Mouse (Mus musculus): ENCODE data around the gene Tmem74b. TPM values are rescaled to one million over a fixed set of nuclear protein-coding genes. Genes with fewer than 3 reads are reported as not detected.

Tmem74b gene
- polyA plus RNA-seq, 1 experiment: not detected

GRCm38 (mm10) chr2:151735422-151735821 lies 33.6 kb downstream of the Tmem74b start:
- no peak overlapping the region for H3K27ac ChIP-seq (ENCODE audit: control insufficient read depth, insufficient read depth, low read depth, low read length, poor library complexity)
- no peaks in the 10 kb centered on the region; the same call in 1 of the 2 replicates for H3K4me1 ChIP-seq (ENCODE audit: control insufficient read depth, insufficient read depth, low read length)
- WGBS: 77% methylated on average over 6 of the region's 6 CpGs
- no peak overlapping the region for H3K4me3 ChIP-seq (replicated peaks; ENCODE audit: control insufficient read depth, low read depth, low read length)
- TF ChIP-seq CTCF (IDR thresholded peaks at IDR 0.05; ENCODE audit: control insufficient read depth, insufficient read depth, low read length): no peak
- TF ChIP-seq POLR2A (IDR thresholded peaks at IDR 0.05; ENCODE audit: borderline replicate concordance, control insufficient read depth, low read depth, low read length): no peak

DNA sequence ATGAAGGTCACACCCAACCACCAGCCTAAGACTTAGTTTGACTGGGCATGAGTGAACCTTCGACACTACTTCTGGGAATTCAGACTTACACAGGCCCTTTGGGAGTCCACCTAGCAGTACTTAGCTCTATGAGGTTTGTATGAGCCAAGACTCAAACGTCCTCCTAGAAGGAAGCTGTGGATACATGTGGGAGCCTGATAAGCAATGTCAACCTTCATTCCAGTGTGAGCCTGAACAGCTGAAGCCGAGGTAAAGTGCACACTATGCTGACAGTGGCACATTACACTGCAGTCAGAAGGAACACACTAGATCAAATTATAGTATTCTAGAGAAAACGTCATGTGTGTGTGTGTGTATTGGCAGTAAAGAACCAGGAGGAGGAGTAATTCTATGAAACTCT lies 36.7 kb downstream of the Tmem74b start:
- TF ChIP-seq CTCF (IDR thresholded peaks at IDR 0.05; ENCODE audit: control insufficient read depth, insufficient read depth, low read length): no peak
- TF ChIP-seq POLR2A (IDR thresholded peaks at IDR 0.05; ENCODE audit: borderline replicate concordance, control insufficient read depth, low read depth, low read length): no peak
- WGBS: 63% methylated on average over 4 of the region's 4 CpGs
- Histone ChIP-seq H3K27ac (ENCODE audit: control insufficient read depth, insufficient read depth, low read depth, low read length, poor library complexity) (no peak overlapping the region), H3K4me1 (ENCODE audit: control insufficient read depth, insufficient read depth, low read length) (no peaks in the 10 kb centered on the region; the same call in 1 of the 2 replicates), H3K4me3 (replicated peaks; ENCODE audit: control insufficient read depth, low read depth, low read length) (no peak overlapping the region)

- Histone ChIP-seq H3K4me1 (ENCODE audit: control insufficient read depth, insufficient read depth, low read length) (no peaks in the 10 kb centered on the region; the same call in 1 of the 2 replicates), H3K4me3 (replicated peaks; ENCODE audit: control insufficient read depth, low read depth, low read length) (peak overlapping the region; percentile 65), H3K27ac (ENCODE audit: control insufficient read depth, insufficient read depth, low read depth, low read length, poor library complexity) (peak overlapping the region; percentile 67)
- WGBS: 64% methylated on average over 3 of the region's 3 CpGs
- TF ChIP-seq CTCF (IDR thresholded peaks at IDR 0.05; ENCODE audit: control insufficient read depth, insufficient read depth, low read length): no peak
Observed at GRCm38 (mm10) chr2:151739081-151739480, 37.3 kb downstream of the Tmem74b start.

GRCm38 (mm10) chr2:151739505-151739904 lies 37.7 kb downstream of the Tmem74b start:
- Histone ChIP-seq H3K4me1 (ENCODE audit: control insufficient read depth, insufficient read depth, low read length) (no peaks in the 10 kb centered on the region; the same call in 1 of the 2 replicates), H3K4me3 (replicated peaks; ENCODE audit: control insufficient read depth, low read depth, low read length) (peak overlapping the region; percentile 65), H3K27ac (ENCODE audit: control insufficient read depth, insufficient read depth, low read depth, low read length, poor library complexity) (peak overlapping the region; percentile 67)
- 65% methylated on average over 7 of the region's 7 CpGs for WGBS
- TF ChIP-seq CTCF (IDR thresholded peaks at IDR 0.05; ENCODE audit: control insufficient read depth, insufficient read depth, low read length): no peak
- no peak for TF ChIP-seq POLR2A (IDR thresholded peaks at IDR 0.05; ENCODE audit: borderline replicate concordance, control insufficient read depth, low read depth, low read length)

DNA sequence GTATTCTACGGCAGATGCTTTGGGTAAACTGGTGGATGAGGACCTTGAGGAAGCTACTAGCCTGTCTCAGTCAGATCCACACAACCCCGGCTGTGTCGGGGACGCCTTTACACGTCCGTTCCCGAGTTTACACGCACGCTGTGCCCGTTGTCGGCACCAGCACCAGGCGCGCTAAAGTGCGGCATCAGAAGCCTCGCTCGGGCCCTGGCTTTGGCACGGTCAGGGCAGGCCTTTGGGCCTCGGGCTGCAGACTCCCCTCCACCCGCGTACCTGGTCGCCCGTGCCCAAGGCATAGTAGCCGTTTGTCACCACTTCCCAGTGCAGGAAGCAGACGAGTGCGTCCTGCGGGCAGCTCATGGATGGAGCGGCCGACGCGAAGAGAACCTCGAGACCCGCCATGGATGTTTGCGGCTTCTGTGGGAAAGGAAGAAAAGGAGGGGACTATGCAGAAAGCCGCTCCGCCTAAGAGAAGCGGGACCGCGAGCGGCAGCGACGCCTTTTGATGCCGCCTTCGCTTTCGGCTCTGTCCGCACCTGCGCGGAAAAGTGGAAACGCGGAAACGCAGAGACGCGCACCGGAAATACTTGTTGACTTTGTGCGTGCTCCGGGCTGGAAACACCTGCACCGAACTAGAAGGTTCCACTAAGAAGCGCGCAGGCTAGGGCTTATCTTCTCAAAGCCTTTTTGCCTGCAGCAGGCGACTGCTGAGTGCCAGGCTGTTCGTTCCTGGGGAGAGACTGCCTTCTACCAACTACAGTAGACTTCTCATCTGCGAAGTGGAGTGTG lies 39.1 kb downstream of the Tmem74b start:
- TF ChIP-seq CTCF (IDR thresholded peaks at IDR 0.05; ENCODE audit: control insufficient read depth, insufficient read depth, low read length): no peak
- TF ChIP-seq POLR2A (IDR thresholded peaks at IDR 0.05; ENCODE audit: borderline replicate concordance, control insufficient read depth, low read depth, low read length): peak; percentile 80; the same call in 1 of the 2 replicates
- H3K4me1 ChIP-seq (ENCODE audit: control insufficient read depth, insufficient read depth, low read length): no peaks in the 10 kb centered on the region; the same call in 1 of the 2 replicates
- peak overlapping the region; percentile 88 for H3K4me3 ChIP-seq (replicated peaks; ENCODE audit: control insufficient read depth, low read depth, low read length)
- WGBS: under 1% methylated on average over 61 of the region's 61 CpGs
- H3K27ac ChIP-seq (ENCODE audit: control insufficient read depth, insufficient read depth, low read depth, low read length, poor library complexity): peak overlapping the region; percentile 74

GRCm38 (mm10) chr2:151742084-151742483 lies 40.3 kb downstream of the Tmem74b start:
- no peaks in the 10 kb centered on the region; the same call in 1 of the 2 replicates for H3K4me1 ChIP-seq (ENCODE audit: control insufficient read depth, insufficient read depth, low read length)
- TF ChIP-seq CTCF (IDR thresholded peaks at IDR 0.05; ENCODE audit: control insufficient read depth, insufficient read depth, low read length) (no peak), POLR2A (IDR thresholded peaks at IDR 0.05; ENCODE audit: borderline replicate concordance, control insufficient read depth, low read depth, low read length) (no peak)
- H3K4me3 ChIP-seq (replicated peaks; ENCODE audit: control insufficient read depth, low read depth, low read length): no peak overlapping the region
- peak overlapping the region; percentile 18; the same call in 1 of the 2 replicates for H3K27ac ChIP-seq (ENCODE audit: control insufficient read depth, insufficient read depth, low read depth, low read length, poor library complexity)
- WGBS: 71% methylated on average over 1 of the region's 1 CpGs

DNA sequence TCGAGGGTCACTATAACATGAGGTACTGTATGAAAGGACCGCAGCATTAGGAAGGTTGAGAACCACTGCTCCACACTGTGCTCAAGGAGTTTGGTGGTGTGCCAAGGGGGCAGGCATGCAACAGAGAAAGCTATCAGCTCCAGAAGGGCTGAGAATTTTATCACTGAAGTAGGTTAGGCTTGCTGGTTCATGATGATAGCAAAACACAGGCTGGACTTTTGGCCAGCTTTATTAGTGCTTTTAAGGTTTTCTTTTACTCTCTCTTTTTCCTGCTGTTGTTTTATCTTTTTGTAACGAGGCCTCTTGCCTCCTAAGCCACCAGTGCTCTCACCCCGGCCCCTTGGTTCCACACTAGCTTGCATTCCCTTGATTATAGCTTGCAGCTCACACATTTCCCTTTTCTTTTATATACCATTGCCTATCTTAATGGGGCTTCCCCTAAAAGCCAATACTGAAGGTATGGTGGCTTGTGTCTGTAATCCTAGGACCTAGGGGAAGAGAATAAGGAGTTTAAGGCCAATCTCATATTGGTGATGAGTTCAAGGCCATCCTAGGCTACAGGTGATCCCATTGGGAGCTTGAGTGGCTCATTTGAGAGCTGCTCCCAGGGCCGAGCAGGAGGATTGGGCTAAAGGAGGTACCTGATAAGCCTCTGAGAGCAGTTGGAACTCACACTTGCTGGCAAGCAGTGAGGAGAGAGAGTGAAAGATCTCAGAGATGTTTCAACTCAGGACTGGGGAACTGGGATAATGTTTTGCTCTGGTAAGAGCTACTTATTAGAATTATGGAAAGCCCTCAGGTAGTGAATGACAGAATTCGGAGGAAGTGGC lies 41.3 kb downstream of the Tmem74b start:
- TF ChIP-seq POLR2A (IDR thresholded peaks at IDR 0.05; ENCODE audit: borderline replicate concordance, control insufficient read depth, low read depth, low read length) (no peak), CTCF (IDR thresholded peaks at IDR 0.05; ENCODE audit: control insufficient read depth, insufficient read depth, low read length) (no peak)
- no peak overlapping the region for H3K4me3 ChIP-seq (replicated peaks; ENCODE audit: control insufficient read depth, low read depth, low read length)
- 48% methylated on average over 6 of the region's 6 CpGs for WGBS
- H3K27ac ChIP-seq (ENCODE audit: control insufficient read depth, insufficient read depth, low read depth, low read length, poor library complexity): peak overlapping the region; percentile 88
- H3K4me1 ChIP-seq (ENCODE audit: control insufficient read depth, insufficient read depth, low read length): no peaks in the 10 kb centered on the region; the same call in 1 of the 2 replicates

DNA sequence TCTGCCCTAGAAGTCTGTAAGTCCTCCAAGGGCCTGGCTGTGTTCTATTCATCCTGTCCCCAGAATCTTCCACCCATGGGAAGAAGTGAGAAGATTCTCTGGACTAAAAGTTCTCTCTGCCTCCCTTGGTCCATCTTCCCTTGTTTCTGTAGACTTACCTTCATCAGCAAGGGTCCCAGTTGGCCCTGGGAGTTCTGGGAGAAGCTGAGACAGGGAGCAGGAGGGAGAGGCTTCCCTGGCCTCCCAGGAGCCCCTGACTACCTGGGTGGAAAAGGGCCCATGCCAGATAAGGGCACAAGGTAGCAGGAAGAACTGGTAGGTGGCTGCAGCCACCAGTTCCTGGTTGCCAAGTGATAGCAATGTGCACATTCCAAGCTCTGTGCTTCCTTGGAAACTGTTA lies 42.0 kb downstream of the Tmem74b start, which contains the start of gene Psmf1:
Gene Psmf1, minus strand, starts transcription at position 342 of the 400 bp plus-strand sequence.
- no peaks in the 10 kb centered on the region; the same call in 1 of the 2 replicates for H3K4me1 ChIP-seq (ENCODE audit: control insufficient read depth, insufficient read depth, low read length)
- H3K27ac ChIP-seq (ENCODE audit: control insufficient read depth, insufficient read depth, low read depth, low read length, poor library complexity): peak within 1 kb of the TSS; percentile 88
- H3K4me3 ChIP-seq (replicated peaks; ENCODE audit: control insufficient read depth, low read depth, low read length): no peak within 1 kb of the TSS
- TF ChIP-seq CTCF (IDR thresholded peaks at IDR 0.05; ENCODE audit: control insufficient read depth, insufficient read depth, low read length) (no peak), POLR2A (IDR thresholded peaks at IDR 0.05; ENCODE audit: borderline replicate concordance, control insufficient read depth, low read depth, low read length) (no peak)
